Mouse (Mus musculus): ENCODE measurements around the gene Eprs.

- TF ChIP-seq POLR2A (IDR thresholded peaks at IDR 0.05; ENCODE audit: control insufficient read depth, extremely low read depth, insufficient read depth, low read length, poor library complexity) (no peak), CTCF (IDR thresholded peaks at IDR 0.05; ENCODE audit: borderline replicate concordance, control insufficient read depth, extremely low read depth, insufficient read depth, low read length, poor library complexity) (no peak)
Measured at GRCm38 (mm10) chr1:185473437-185473836, 110.6 kb downstream of the Eprs start.

Measured in thymus, adult 2 months (tissue).